Mouse (Mus musculus) gastrocnemius, postnatal 10 days (tissue): ENCODE measurements around the gene Vasp. TPM values are rescaled to one million over a fixed set of nuclear protein-coding genes. Genes with fewer than 3 reads are reported as not detected.

Experiments used
- DNase-seq: peaks from one replicate; pipeline ENCODE4 v3.0.0; 2021; ENCODE audit warnings: mixed read lengths
- total RNA-seq, 2 experiments: library from RNA; stranded (reverse); gene quantifications; 2 replicates each; pipeline ENCODE4 v1.2.3; 2021

Gene Vasp
- total RNA-seq, 2 experiments from 2014 or later: 35.7 to 53.5 TPM

DNA sequence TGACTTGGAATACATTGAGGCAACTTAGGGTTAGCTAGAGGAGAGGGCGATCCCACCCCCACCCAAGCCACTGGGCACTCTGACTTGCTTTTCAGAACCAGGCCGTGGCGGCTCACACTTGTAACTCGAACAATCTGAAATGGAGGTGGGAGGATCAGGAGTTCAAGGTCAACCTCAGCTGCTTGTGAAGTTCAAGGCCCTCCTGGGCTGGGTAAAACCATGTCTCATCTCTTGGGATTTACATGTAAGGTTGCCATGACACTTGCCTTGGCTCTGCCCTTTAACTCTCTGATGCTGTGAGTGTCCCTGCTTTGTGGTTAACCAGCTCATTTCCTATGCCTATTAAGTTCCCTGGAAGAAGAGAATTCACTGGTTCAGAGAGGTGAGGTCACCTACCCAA, 62.1 kb downstream of the Vasp start:
- no peak for DNase-seq

DNA sequence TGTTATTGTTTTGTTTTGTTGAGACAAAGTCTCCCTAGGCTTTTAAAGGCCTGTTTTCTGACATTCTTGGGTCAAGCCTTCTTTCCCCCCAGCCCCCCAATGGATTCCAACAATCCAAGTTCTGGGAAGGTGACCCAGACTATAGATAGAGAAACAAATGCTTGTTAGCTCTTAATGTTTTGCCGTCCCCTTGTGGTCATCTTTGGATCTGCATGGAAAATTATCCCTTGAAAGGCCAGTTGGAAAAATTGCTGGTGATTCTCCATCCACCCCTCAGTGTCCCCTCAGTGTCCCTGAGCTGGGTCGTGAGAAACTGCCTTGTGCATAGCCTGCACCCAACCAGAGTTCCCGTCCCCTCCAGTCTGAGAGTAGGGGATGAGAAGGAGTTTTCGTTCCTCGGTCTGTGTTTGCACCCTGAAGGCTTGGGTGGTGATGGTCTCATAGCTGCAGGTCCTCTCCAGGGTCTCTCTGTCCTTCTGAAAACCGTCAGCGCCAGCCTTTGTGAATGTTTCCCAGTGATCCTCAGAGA, 62.6 kb downstream of the Vasp start:
- peak; percentile 44 for DNase-seq

DNA sequence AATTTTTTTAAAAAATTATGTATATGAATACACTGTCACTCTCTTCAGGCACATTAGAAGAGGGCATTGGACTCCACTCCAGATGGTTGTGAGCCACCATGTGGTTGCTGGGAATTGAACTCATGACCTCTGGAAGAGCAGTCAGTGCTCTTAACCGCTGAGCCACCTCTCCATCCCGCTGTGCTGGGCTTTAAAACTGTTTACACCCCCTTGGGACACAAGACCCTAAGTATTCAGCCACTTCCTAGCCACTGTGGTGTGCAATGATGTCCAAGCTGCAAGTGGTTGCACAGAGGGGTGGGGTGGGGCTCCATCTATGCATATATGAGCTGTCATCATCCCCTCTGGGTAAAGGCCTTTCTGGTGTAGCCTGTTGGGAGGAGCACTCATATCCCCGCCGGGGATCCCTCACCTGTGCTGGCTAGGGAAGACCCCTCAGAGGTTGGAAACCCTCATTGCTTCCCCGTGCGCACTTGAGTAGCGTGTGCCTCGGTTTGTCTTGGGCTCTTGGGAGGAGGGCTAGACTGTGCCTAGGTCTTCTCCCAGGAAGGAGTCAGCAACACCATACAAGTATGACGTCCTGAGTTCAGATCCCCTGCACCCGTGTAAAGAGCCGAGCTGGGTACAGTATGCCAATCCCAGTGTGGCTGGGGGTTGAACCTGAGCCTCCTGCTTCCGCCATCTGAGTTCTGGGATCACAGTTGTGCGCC, 63.3 kb downstream of the Vasp start:
- DNase-seq: no peak

Other genes with a start within 250 kb of the Vasp start
- under 1 TPM in 1 of 2 experiments, not detected in 1; 0.16 TPM for gene Foxa3, start 248.3 kb downstream of the Vasp start, total RNA-seq
- gene Sympk, start 247.4 kb downstream of the Vasp start, total RNA-seq: 10 to 100 TPM; 39.9 to 45.0 TPM
- not detected for gene Rsph6a, start 217.1 kb downstream of the Vasp start, total RNA-seq
- gene Dmwd, start 195.6 kb downstream of the Vasp start, total RNA-seq: 10 to 100 TPM; 26.6 to 31.8 TPM
- 100 to 1,000 TPM; 256 to 267 TPM for gene Dmpk, start 188.0 kb downstream of the Vasp start, total RNA-seq
- 1 to 10 TPM; 5.3 to 7.8 TPM for gene Six5, start 177.2 kb downstream of the Vasp start, total RNA-seq
- gene Gm4969, start 153.4 kb downstream of the Vasp start, total RNA-seq: under 1 TPM in 1 of 2 experiments, not detected in 1; 0.14 TPM
- 1 to 10 TPM; 2.7 to 4.2 TPM for gene Fbxo46, start 152.0 kb downstream of the Vasp start, total RNA-seq
- gene Qpctl, start 122.5 kb downstream of the Vasp start, total RNA-seq: 1 to 10 TPM; 5.0 to 5.5 TPM
- 10 to 100 TPM; 72.9 to 77.4 TPM for gene Snrpd2, start 122.1 kb downstream of the Vasp start, total RNA-seq
- under 1 TPM in 1 of 2 experiments, not detected in 1; 0.14 TPM for gene Gipr, start 105.7 kb downstream of the Vasp start, total RNA-seq
- 10 to 100 TPM; 14.9 to 17.6 TPM for gene Eml2, start 95.4 kb downstream of the Vasp start, total RNA-seq
- gene Gpr4, start 59.3 kb downstream of the Vasp start, total RNA-seq: 1 to 10 TPM; 2.3 to 3.4 TPM
- gene Opa3, start 43.5 kb downstream of the Vasp start, total RNA-seq: 10 to 100 TPM; 36.9 to 37.8 TPM
- gene Ppm1n, start 8.2 kb upstream of the Vasp start, total RNA-seq: not detected
- gene Rtn2, start 10.8 kb upstream of the Vasp start, total RNA-seq: 100 to 1,000 TPM; 669 to 730 TPM
- gene Fosb, start 38.2 kb upstream of the Vasp start, total RNA-seq: 1 to 10 TPM in 1 of 2 experiments, under 1 TPM in 1; 0.80 to 1.7 TPM
- 10 to 100 TPM; 31.9 to 35.9 TPM for gene Ercc1, start 73.0 kb upstream of the Vasp start, total RNA-seq
- 1 to 10 TPM; 7.8 to 9.8 TPM for gene Cd3eap, start 87.7 kb upstream of the Vasp start, total RNA-seq
- gene Ppp1r13l, start 87.9 kb upstream of the Vasp start, total RNA-seq: 1 to 10 TPM; 2.7 to 2.8 TPM
- gene Ercc2, start 110.2 kb upstream of the Vasp start, total RNA-seq: 1 to 10 TPM; 7.7 to 9.7 TPM
- gene Klc3, start 132.3 kb upstream of the Vasp start, total RNA-seq: under 1 TPM; 0.12 to 0.18 TPM
- over 10,000 TPM; 22,462 to 26,486 TPM for gene Ckm, start 133.0 kb upstream of the Vasp start, total RNA-seq
- 10 to 100 TPM; 12.2 to 16.4 TPM for gene Mark4, start 187.0 kb upstream of the Vasp start, total RNA-seq
- under 1 TPM; 0.59 to 0.86 TPM for gene Exoc3l2, start 191.5 kb upstream of the Vasp start, total RNA-seq
- 1 to 10 TPM; 2.2 to 2.4 TPM for gene Bloc1s3, start 236.6 kb upstream of the Vasp start, total RNA-seq
- 10 to 100 TPM; 24.6 to 26.5 TPM for gene Trappc6a, start 236.6 kb upstream of the Vasp start, total RNA-seq
- not detected for gene Nkpd1, start 246.0 kb upstream of the Vasp start, total RNA-seq